Mouse (Mus musculus) cerebellum, postnatal 25 days (tissue): ENCODE data around the gene Gm38100.

Source experiments
- DNase-seq, 2 experiments: peaks; one replicate each; pipeline ENCODE4 v3.0.0; 2021; ENCODE audit warnings: mixed read lengths in 2 of 2

Gm38100 gene

GRCm38 (mm10) chr1:175920029-175920428 is at the start of gene Gm38100:
Gm38100 (plus strand) TSS chr1:175920329.
- no peak for DNase-seq

- no peak for DNase-seq
Observed at GRCm38 (mm10) chr1:175870716-175871115, 49.4 kb upstream of the Gm38100 start.

GRCm38 (mm10) chr1:175872028-175872816 is 47.9 kb upstream of the Gm38100 start:
- no peak for DNase-seq

- peak; percentile 89 to 90 for DNase-seq
Observed at GRCm38 (mm10) chr1:175880453-175881296, 39.5 kb upstream of the Gm38100 start, which contains the start of gene Exo1. Exo1 (plus strand) TSS chr1:175880581.

GRCm38 (mm10) chr1:175883398-175883797 is 36.7 kb upstream of the Gm38100 start:
- no peak for DNase-seq

- no peak for DNase-seq
Observed at GRCm38 (mm10) chr1:175893263-175893662, 26.9 kb upstream of the Gm38100 start.

GRCm38 (mm10) chr1:175893726-175894125 is 26.4 kb upstream of the Gm38100 start:
- DNase-seq: no peak

GRCm38 (mm10) chr1:175911207-175911606 is 8.9 kb upstream of the Gm38100 start:
- no peak for DNase-seq

GRCm38 (mm10) chr1:175912038-175912437 is 8.1 kb upstream of the Gm38100 start:
- no peak for DNase-seq

- DNase-seq: no peak
Observed at GRCm38 (mm10) chr1:175913728-175914303, 6.3 kb upstream of the Gm38100 start.

GRCm38 (mm10) chr1:175921091-175921490 is 962 bp downstream of the Gm38100 start:
- no peak for DNase-seq

- peak; percentile 75 to 86 for DNase-seq
Observed at GRCm38 (mm10) chr1:175923848-175924787, 4.0 kb downstream of the Gm38100 start.

GRCm38 (mm10) chr1:175931391-175931790 is 11.3 kb downstream of the Gm38100 start:
- no peak for DNase-seq

- DNase-seq: peak; percentile 73 to 86
Observed at GRCm38 (mm10) chr1:175936282-175936737, 16.2 kb downstream of the Gm38100 start.

GRCm38 (mm10) chr1:175938731-175939130 is 18.6 kb downstream of the Gm38100 start:
- DNase-seq: no peak

- DNase-seq: no peak
Observed at GRCm38 (mm10) chr1:175943168-175943567, 23.0 kb downstream of the Gm38100 start.

- no peak for DNase-seq
Observed at GRCm38 (mm10) chr1:175946718-175947315, 26.7 kb downstream of the Gm38100 start.

GRCm38 (mm10) chr1:175950421-175950820 is 30.3 kb downstream of the Gm38100 start:
- no peak for DNase-seq

- peak in 1 of 2 experiments; percentile 15 for DNase-seq
Observed at GRCm38 (mm10) chr1:175950851-175951250, 30.7 kb downstream of the Gm38100 start.

GRCm38 (mm10) chr1:175961786-175962185 is 41.7 kb downstream of the Gm38100 start:
- DNase-seq: peak in 1 of 2 experiments; percentile 37

GRCm38 (mm10) chr1:175967004-175967745 is 47.0 kb downstream of the Gm38100 start:
- DNase-seq: peak; percentile 78 to 86
